Mouse (Mus musculus) ZHBTc4 (cell line): ENCODE measurements around the gene Gsdma3.
"Not testable (repeated sequence)": the region's sequence is repeated elsewhere in the genome, so short reads cannot be mapped to it uniquely, and the experiment has no call there.

Experiments
- DNase-seq: peaks from one replicate; pipeline ENCODE4 v3.0.0-alpha.2; 2011; ENCODE audit warnings: low read depth, low spot score

Gene Gsdma3

GRCm38 (mm10) chr11:98595955-98596354 is 30.2 kb upstream of the Gsdma3 start:
- no peak for DNase-seq

GRCm38 (mm10) chr11:98597363-98597762 is 28.8 kb upstream of the Gsdma3 start:
- DNase-seq = peak; percentile 91

GRCm38 (mm10) chr11:98597991-98598390 is 28.2 kb upstream of the Gsdma3 start, which contains the start of gene Lrrc3c:
TSS of gene Lrrc3c (plus strand) at chr11:98598291.
- no peak for DNase-seq

- DNase-seq = no peak
Observed at GRCm38 (mm10) chr11:98598851-98599290, 27.3 kb upstream of the Gsdma3 start.

- peak; percentile 44 for DNase-seq
Observed at GRCm38 (mm10) chr11:98599291-98599690, 26.9 kb upstream of the Gsdma3 start.

- DNase-seq = peak; percentile 94
Observed at GRCm38 (mm10) chr11:98602090-98602690, 24.0 kb upstream of the Gsdma3 start.

- DNase-seq = no peak
Observed at GRCm38 (mm10) chr11:98603953-98604352, 22.2 kb upstream of the Gsdma3 start.

GRCm38 (mm10) chr11:98604911-98605310 is 21.2 kb upstream of the Gsdma3 start:
- DNase-seq = not testable (repeated sequence)

GRCm38 (mm10) chr11:98606763-98607162 is 19.4 kb upstream of the Gsdma3 start:
- DNase-seq = peak; percentile 78

- DNase-seq = no peak
Observed at GRCm38 (mm10) chr11:98620791-98621190, 5.4 kb upstream of the Gsdma3 start.

GRCm38 (mm10) chr11:98623981-98624380 is 2.2 kb upstream of the Gsdma3 start:
- not testable (repeated sequence) for DNase-seq

- not testable (repeated sequence) for DNase-seq
Observed at GRCm38 (mm10) chr11:98624381-98624780, 1.8 kb upstream of the Gsdma3 start.

- no peak for DNase-seq
Observed at GRCm38 (mm10) chr11:98628706-98629105, 2.5 kb downstream of the Gsdma3 start.

- DNase-seq = no peak
Observed at GRCm38 (mm10) chr11:98630646-98631045, 4.5 kb downstream of the Gsdma3 start.

GRCm38 (mm10) chr11:98635312-98635970 is 9.3 kb downstream of the Gsdma3 start:
- DNase-seq = peak; percentile 55

GRCm38 (mm10) chr11:98637501-98637900 is 11.3 kb downstream of the Gsdma3 start:
- no peak for DNase-seq

GRCm38 (mm10) chr11:98640091-98640490 is 13.9 kb downstream of the Gsdma3 start:
- DNase-seq = peak; percentile 10

GRCm38 (mm10) chr11:98644757-98645156 is 18.6 kb downstream of the Gsdma3 start:
- DNase-seq = no peak

GRCm38 (mm10) chr11:98645946-98646345 is 19.8 kb downstream of the Gsdma3 start:
- DNase-seq = no peak

GRCm38 (mm10) chr11:98646459-98646858 is 20.3 kb downstream of the Gsdma3 start, which contains the start of gene Gsdma2:
TSS of gene Gsdma2 (plus strand) at chr11:98646759.
- no peak for DNase-seq

GRCm38 (mm10) chr11:98655076-98655475 is 28.9 kb downstream of the Gsdma3 start:
- DNase-seq = peak; percentile 79

- peak; percentile 75 for DNase-seq
Observed at GRCm38 (mm10) chr11:98660517-98660916, 34.4 kb downstream of the Gsdma3 start.

- peak; percentile 76 for DNase-seq
Observed at GRCm38 (mm10) chr11:98664091-98664490, 37.9 kb downstream of the Gsdma3 start, which contains the start of gene Gsdma. TSS of gene Gsdma (plus strand) at chr11:98664351.
